Mouse (Mus musculus) limb, embryonic 14.5 days (tissue): ENCODE measurements at regions not wholly inside any gene's neighbourhood (a gene's known extent, or its start where the extent isn't known, plus 50 kb on each side); places are given as distances from the start of the nearest gene placed in this dataset.
A peak's percentile ranks its signal among the peaks of the same experiment; 100 is the strongest.
"Not testable (repeated sequence)": the region's sequence is repeated elsewhere in the genome, so short reads cannot be mapped to it uniquely, and the experiment has no call there.

Experiments used
- ATAC-seq: fragments of 200-750 bp; cut with Nextera tagmentation; 2 replicates; pipeline ENCODE4 v1.8.0; 2017; ENCODE audit warnings: low read depth, moderate number of reproducible peaks, moderate TSS enrichment; ENCODE audit not compliant: low FRiP score
- DNase-seq: peaks from one replicate; pipeline ENCODE4 v3.0.0-alpha.2; 2015; ENCODE audit warnings: low spot score
- H3K27ac ChIP-seq: fragments of 300-500 bp; sonication (generic); replicated peaks from 2 replicates; pipeline ENCODE4 v1.5.1; 2014; ENCODE audit warnings: low read depth, mild to moderate bottlenecking, low read length, moderate library complexity, mixed read lengths
- H3K27me3 ChIP-seq: fragments of 300-500 bp; sonication (generic); 2 replicates; pipeline ENCODE4 v1.6.1; 2014; ENCODE audit warnings: low read length, mixed read lengths; ENCODE audit not compliant: control insufficient read depth, insufficient read depth
- H3K36me3 ChIP-seq: fragments of 300-500 bp; sonication (generic); 2 replicates; pipeline ENCODE4 v1.6.1; 2014; ENCODE audit warnings: mild to moderate bottlenecking, low read length, moderate library complexity, mixed read lengths; ENCODE audit not compliant: control insufficient read depth, insufficient read depth
- H3K4me1 ChIP-seq: fragments of 300-500 bp; sonication (generic); 2 replicates; pipeline ENCODE4 v1.6.1; 2014; ENCODE audit warnings: antibody characterized with exemption, low read length, mixed read lengths; ENCODE audit not compliant: control insufficient read depth, insufficient read depth
- H3K4me2 ChIP-seq: fragments of 300-500 bp; sonication (generic); replicated peaks from 2 replicates; pipeline ENCODE4 v1.6.1; 2014; ENCODE audit warnings: low read depth, mild to moderate bottlenecking, low read length, moderate library complexity; ENCODE audit not compliant: severe bottlenecking
- H3K4me3 ChIP-seq: fragments of 300-500 bp; sonication (generic); replicated peaks from 2 replicates; pipeline ENCODE4 v1.5.1; 2014; ENCODE audit warnings: low read length
- H3K9ac ChIP-seq: fragments of 300-500 bp; sonication (generic); 2 replicates; pipeline ENCODE4 v1.6.1; 2014; ENCODE audit warnings: mild to moderate bottlenecking, low read depth, low read length, moderate library complexity; ENCODE audit not compliant: severe bottlenecking
- H3K9me3 ChIP-seq: fragments of 300-500 bp; sonication (generic); 2 replicates; pipeline ENCODE4 v1.6.1; 2016; ENCODE audit warnings: low read length; ENCODE audit not compliant: control insufficient read depth
- POLR2A ChIP-seq: fragments of 200-500 bp; IDR thresholded peaks from 2 replicates; pipeline ENCODE4 v1.8.0; 2012; ENCODE audit warnings: inconsistent platforms, mild to moderate bottlenecking, moderate library complexity, borderline replicate concordance; ENCODE audit not compliant: insufficient read depth, insufficient read length; ENCODE audit errors: extremely low read depth
- WGBS: fragments of 180-500 bp; shearing (Covaris S2); extraction: QIAGEN DNeasy Blood & Tissue Kit; methylation state at CpG from one replicate; pipeline ENCODE4 v1.1.7; 2014; 5-methylcytosine and 5-hydroxymethylcytosine counted together

DNA sequence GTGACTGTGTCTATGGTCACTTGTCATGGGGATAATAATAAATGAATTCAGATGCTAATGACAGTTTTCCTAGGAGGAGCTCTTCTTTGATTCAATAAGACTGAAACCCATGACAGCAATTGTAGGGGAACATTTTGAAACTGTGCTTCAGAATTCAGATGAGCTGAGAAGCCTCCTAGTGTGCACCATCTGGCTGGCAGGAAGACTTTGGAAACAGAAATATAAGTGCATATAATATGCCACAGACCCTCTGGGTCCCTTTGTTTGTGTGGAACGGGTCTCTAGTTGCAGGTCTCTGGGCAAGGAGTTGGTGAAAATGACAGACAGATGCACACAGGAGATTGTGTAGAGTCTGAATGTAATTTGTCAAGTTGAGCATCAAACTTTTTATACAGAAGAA is 1043.3 kb upstream of the Cntnap5a start:
- Histone ChIP-seq H3K27ac (no peak overlapping the region), H3K36me3 (no peaks in the 10 kb centered on the region), H3K4me2 (no peak overlapping the region), H3K27me3 (no peaks in the 10 kb centered on the region), H3K9me3 (no peaks in the 10 kb centered on the region), H3K9ac (no peak overlapping the region), H3K4me3 (no peak overlapping the region), H3K4me1 (no peaks in the 10 kb centered on the region)
- no peak for TF ChIP-seq POLR2A
- no peak for ATAC-seq
- WGBS: 75% methylated on average over 1 of the region's 1 CpGs
- DNase-seq: no peak

DNA sequence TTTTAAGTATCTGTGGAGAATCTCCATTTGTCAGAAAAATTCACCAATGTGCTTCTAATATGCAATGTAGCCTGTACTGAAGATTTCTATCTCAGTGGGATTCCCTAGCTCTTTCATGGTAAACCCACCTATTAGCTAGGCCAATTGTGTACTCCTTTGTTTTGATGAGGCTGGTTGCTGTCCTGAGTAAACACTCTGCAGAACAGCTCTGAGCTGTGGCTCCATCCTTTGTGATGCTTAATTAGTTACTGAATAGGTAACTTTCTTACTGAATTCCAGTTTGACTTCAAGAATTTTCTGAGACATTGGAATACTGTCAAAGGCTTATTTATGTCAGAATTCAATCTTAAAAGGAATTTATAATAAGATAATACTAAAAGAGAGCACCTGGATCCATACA is 1042.7 kb upstream of the Cntnap5a start:
- H3K4me2 ChIP-seq, H3K27ac ChIP-seq, H3K4me3 ChIP-seq, DNase-seq, H3K36me3 ChIP-seq, ATAC-seq, H3K4me1 ChIP-seq, H3K27me3 ChIP-seq, H3K9ac ChIP-seq, H3K9me3 ChIP-seq: not testable (repeated sequence)

DNA sequence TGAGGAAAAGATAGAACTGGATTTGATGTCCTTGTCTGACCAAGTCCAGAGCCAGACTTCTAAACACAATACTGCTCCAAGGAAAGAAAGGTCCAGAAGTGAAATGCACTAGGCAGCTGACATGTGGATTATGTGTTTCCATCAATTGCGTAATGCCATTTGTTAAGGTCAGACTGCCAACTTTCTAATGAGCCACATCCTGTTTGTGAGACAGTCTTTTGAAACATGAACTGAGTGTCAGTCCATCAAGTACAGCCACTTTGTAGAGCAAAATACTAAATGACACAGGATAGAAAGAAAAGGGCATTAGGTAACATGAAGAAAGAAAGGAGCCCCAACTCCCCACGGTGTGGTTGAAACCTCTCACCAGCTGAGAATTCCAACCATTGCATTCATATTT is 1010.6 kb upstream of the Cntnap5a start:
- ATAC-seq (peak; percentile 72), DNase-seq (peak; percentile 28)
- TF ChIP-seq POLR2A: no peak
- Histone ChIP-seq H3K4me2 (no peak overlapping the region), H3K36me3 (no peaks in the 10 kb centered on the region), H3K4me1 (no peaks in the 10 kb centered on the region), H3K27me3 (no peaks in the 10 kb centered on the region), H3K9me3 (no peaks in the 10 kb centered on the region), H3K27ac (no peak overlapping the region), H3K9ac (no peak overlapping the region), H3K4me3 (no peak overlapping the region)
- WGBS: 65% methylated on average over 2 of the region's 2 CpGs

DNA sequence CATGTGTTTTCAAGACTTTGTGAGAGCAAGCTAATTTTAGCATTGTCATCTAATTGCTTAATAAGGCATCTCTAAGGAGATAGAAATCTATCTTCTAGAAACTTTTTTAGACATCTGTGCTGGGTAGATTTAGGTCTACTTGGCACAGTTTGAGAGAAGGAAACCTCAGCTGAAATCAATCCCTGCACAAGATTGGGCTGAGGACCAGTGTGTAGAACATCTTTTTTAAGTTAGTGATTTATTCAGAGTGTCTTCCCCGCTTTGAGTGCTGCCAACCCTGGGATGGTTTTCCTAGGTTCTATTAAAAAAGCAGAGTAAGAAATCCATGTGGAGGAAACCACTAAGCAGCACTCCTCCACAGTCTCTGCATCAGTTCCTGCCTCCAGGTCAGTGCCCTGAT is 1003.3 kb upstream of the Cntnap5a start:
- Histone ChIP-seq H3K4me2 (no peak overlapping the region), H3K36me3 (no peaks in the 10 kb centered on the region), H3K27ac (no peak overlapping the region), H3K9me3 (no peaks in the 10 kb centered on the region), H3K9ac (no peak overlapping the region), H3K4me1 (no peaks in the 10 kb centered on the region), H3K4me3 (no peak overlapping the region), H3K27me3 (no peaks in the 10 kb centered on the region)
- ATAC-seq (no peak), DNase-seq (no peak)
- 79% methylated on average over 1 of the region's 1 CpGs for WGBS
- no peak for TF ChIP-seq POLR2A

DNA sequence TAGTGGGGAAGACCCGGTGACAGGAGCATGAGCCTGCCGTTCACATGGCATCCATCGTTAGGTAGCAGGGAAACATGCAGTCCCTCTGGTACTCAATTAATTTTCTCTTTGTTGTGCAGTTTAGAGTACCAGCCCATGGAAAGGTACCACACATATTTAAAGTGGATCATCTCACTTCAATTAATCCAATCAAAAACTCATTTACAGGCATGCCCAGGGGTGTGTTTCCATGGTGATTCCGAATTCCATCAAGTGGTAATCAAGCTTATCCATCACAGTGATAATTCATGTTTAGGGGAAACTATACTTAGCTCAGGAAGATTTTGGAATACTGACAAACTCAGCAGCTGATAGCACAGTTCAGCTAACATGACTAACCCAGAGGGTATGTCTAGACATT is 963.4 kb upstream of the Cntnap5a start:
- no peak overlapping the region for H3K27ac ChIP-seq
- 92% methylated on average over 4 of the region's 4 CpGs for WGBS
- H3K4me1 ChIP-seq: no peaks in the 10 kb centered on the region
- H3K9me3 ChIP-seq: no peaks in the 10 kb centered on the region
- no peaks in the 10 kb centered on the region for H3K36me3 ChIP-seq
- no peak overlapping the region for H3K4me2 ChIP-seq
- H3K9ac ChIP-seq: no peak overlapping the region
- DNase-seq: no peak
- ATAC-seq: no peak
- no peak for TF ChIP-seq POLR2A
- no peaks in the 10 kb centered on the region for H3K27me3 ChIP-seq
- H3K4me3 ChIP-seq: no peak overlapping the region

DNA sequence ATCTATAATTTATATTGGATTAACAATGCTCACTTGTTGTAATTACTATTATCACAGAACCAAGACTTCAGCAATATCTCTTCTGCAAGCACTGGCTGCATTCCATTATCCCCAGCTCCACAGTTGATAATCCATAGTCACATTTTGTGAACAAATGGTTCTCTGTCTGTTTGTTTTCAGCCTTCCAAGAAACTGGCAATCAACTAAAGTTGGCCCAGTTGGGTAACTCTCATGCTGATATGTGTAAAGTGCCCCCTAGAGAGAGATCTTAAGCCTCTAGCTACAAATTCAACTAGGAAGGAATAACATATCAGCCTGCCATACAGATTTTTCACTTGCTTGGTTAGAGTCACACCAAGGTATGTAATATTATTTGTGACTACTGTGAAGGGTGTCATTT is 955.4 kb upstream of the Cntnap5a start:
- H3K27ac ChIP-seq: no peak overlapping the region
- no peak for TF ChIP-seq POLR2A
- ATAC-seq: no peak
- no peaks in the 10 kb centered on the region for H3K36me3 ChIP-seq
- H3K9me3 ChIP-seq: no peaks in the 10 kb centered on the region
- no peak overlapping the region for H3K4me2 ChIP-seq
- no peak overlapping the region for H3K4me3 ChIP-seq
- no peaks in the 10 kb centered on the region for H3K27me3 ChIP-seq
- no peak overlapping the region for H3K9ac ChIP-seq
- no peak for DNase-seq
- H3K4me1 ChIP-seq: no peaks in the 10 kb centered on the region
